Mouse (Mus musculus): ENCODE results near the gene Parp12. TPM values are rescaled to one million over a fixed set of nuclear protein-coding genes. Genes with fewer than 3 reads are reported as not detected.

The Parp12 gene
- polyA plus RNA-seq (2014; fragmentation: Nextera tagmentation; extraction: Ambion mirVana), result 5.2 and 8.9 TPM in 2 replicates

- 2% methylated on average over 97 of the region's 101 CpGs for WGBS (ENCODE audit: insufficient replicate concordance)
- peak; percentile 61 for ATAC-seq (replicated peaks; ENCODE audit: insufficient number of reproducible peaks, low FRiP score, low TSS enrichment)
- H3K4me2 ChIP-seq, result peak within 1 kb of the TSS; percentile 83
- H3K36me3 ChIP-seq (ENCODE audit: control insufficient read depth, insufficient read depth, low read length), result no peaks in the 10 kb centered on the region
- peak within 1 kb of the TSS; percentile 82 for H3K9ac ChIP-seq (ENCODE audit: low read depth, low read length)
- H3K27ac ChIP-seq (ENCODE audit: low read depth, low read length), result no peak within 1 kb of the TSS
- H3K27me3 ChIP-seq (ENCODE audit: control insufficient read depth, insufficient read depth, low read length), result peaks cover 17% of the 10 kb centered on the region
- H3K4me3 ChIP-seq (ENCODE audit: low read depth, low read length), result peak within 1 kb of the TSS; percentile 84
- peaks cover 6% of the 10 kb centered on the region; the same call in 1 of the 2 replicates for H3K4me1 ChIP-seq (ENCODE audit: control insufficient read depth, insufficient read depth, low read length)
- H3K9me3 ChIP-seq (replicated peaks; ENCODE audit: control insufficient read depth, low read length), result no peaks in the 10 kb centered on the region
Observed at GRCm38 (mm10) chr6:39117584-39118455, at the start of gene Parp12. Gene Parp12 (minus strand): TSS chr6:39118349.

GRCm38 (mm10) chr6:39164891-39165290 lies 46.7 kb upstream of the Parp12 start:
- 93% methylated on average over 1 of the region's 1 CpGs for whole genome bisulfite sequencing (ENCODE audit: insufficient replicate concordance)
- Histone ChIP-seq H3K36me3 (ENCODE audit: control insufficient read depth, insufficient read depth, low read length) (no peaks in the 10 kb centered on the region), H3K4me2 (no peak overlapping the region)

GRCm38 (mm10) chr6:39161975-39162374 lies 43.8 kb upstream of the Parp12 start:
- WGBS (ENCODE audit: insufficient replicate concordance), result 86% methylated on average over 6 of the region's 6 CpGs
- H3K36me3 ChIP-seq (ENCODE audit: control insufficient read depth, insufficient read depth, low read length), result no peaks in the 10 kb centered on the region
- no peak overlapping the region for H3K9ac ChIP-seq (ENCODE audit: low read depth, low read length)
- no peak for ATAC-seq (replicated peaks; ENCODE audit: insufficient number of reproducible peaks, low FRiP score, low TSS enrichment)
- no peak overlapping the region for H3K27ac ChIP-seq (ENCODE audit: low read depth, low read length)
- H3K27me3 ChIP-seq (ENCODE audit: control insufficient read depth, insufficient read depth, low read length), result no peaks in the 10 kb centered on the region
- no peak overlapping the region for H3K4me2 ChIP-seq
- H3K4me3 ChIP-seq (ENCODE audit: low read depth, low read length), result no peak overlapping the region
- no peaks in the 10 kb centered on the region for H3K9me3 ChIP-seq (replicated peaks; ENCODE audit: control insufficient read depth, low read length)
- H3K4me1 ChIP-seq (ENCODE audit: control insufficient read depth, insufficient read depth, low read length), result no peaks in the 10 kb centered on the region

More at GRCm38 (mm10) chr6:39164891-39165290, 46.7 kb upstream of the Parp12 start:
- Histone ChIP-seq H3K9me3 (replicated peaks; ENCODE audit: control insufficient read depth, low read length) (no peaks in the 10 kb centered on the region), H3K9ac (ENCODE audit: low read depth, low read length) (no peak overlapping the region), H3K27ac (ENCODE audit: low read depth, low read length) (no peak overlapping the region), H3K27me3 (ENCODE audit: control insufficient read depth, insufficient read depth, low read length) (no peaks in the 10 kb centered on the region), H3K4me3 (ENCODE audit: low read depth, low read length) (no peak overlapping the region), H3K4me1 (ENCODE audit: control insufficient read depth, insufficient read depth, low read length) (no peaks in the 10 kb centered on the region)
- ATAC-seq (replicated peaks; ENCODE audit: insufficient number of reproducible peaks, low FRiP score, low TSS enrichment), result no peak

GRCm38 (mm10) chr6:39146041-39146440 lies 27.9 kb upstream of the Parp12 start:
- Histone ChIP-seq H3K27ac (ENCODE audit: low read depth, low read length) (no peak overlapping the region), H3K27me3 (ENCODE audit: control insufficient read depth, insufficient read depth, low read length) (no peaks in the 10 kb centered on the region), H3K4me2 (no peak overlapping the region), H3K9ac (ENCODE audit: low read depth, low read length) (no peak overlapping the region), H3K9me3 (replicated peaks; ENCODE audit: control insufficient read depth, low read length) (no peaks in the 10 kb centered on the region), H3K4me1 (ENCODE audit: control insufficient read depth, insufficient read depth, low read length) (no peaks in the 10 kb centered on the region), H3K4me3 (ENCODE audit: low read depth, low read length) (no peak overlapping the region), H3K36me3 (ENCODE audit: control insufficient read depth, insufficient read depth, low read length) (peaks cover 28% of the 10 kb centered on the region)
- ATAC-seq (replicated peaks; ENCODE audit: insufficient number of reproducible peaks, low FRiP score, low TSS enrichment), result no peak
- WGBS (ENCODE audit: insufficient replicate concordance), result 63% methylated on average over 6 of the region's 6 CpGs

- Histone ChIP-seq H3K36me3 (ENCODE audit: control insufficient read depth, insufficient read depth, low read length) (0 out of 2 replicates have a peak, but pooled peaks cover 4% of the 10 kb centered on the region), H3K27ac (ENCODE audit: low read depth, low read length) (no peak overlapping the region), H3K4me2 (no peak overlapping the region), H3K4me3 (ENCODE audit: low read depth, low read length) (no peak overlapping the region), H3K9me3 (replicated peaks; ENCODE audit: control insufficient read depth, low read length) (no peaks in the 10 kb centered on the region), H3K9ac (ENCODE audit: low read depth, low read length) (no peak overlapping the region), H3K4me1 (ENCODE audit: control insufficient read depth, insufficient read depth, low read length) (no peaks in the 10 kb centered on the region), H3K27me3 (ENCODE audit: control insufficient read depth, insufficient read depth, low read length) (no peaks in the 10 kb centered on the region)
- WGBS (ENCODE audit: insufficient replicate concordance), result 68% methylated on average over 5 of the region's 5 CpGs
- ATAC-seq (replicated peaks; ENCODE audit: insufficient number of reproducible peaks, low FRiP score, low TSS enrichment), result no peak
Observed at GRCm38 (mm10) chr6:39132556-39132955, 14.4 kb upstream of the Parp12 start.

GRCm38 (mm10) chr6:39131480-39131879 lies 13.3 kb upstream of the Parp12 start:
- H3K4me2 ChIP-seq, result no peak overlapping the region
- no peaks in the 10 kb centered on the region for H3K4me1 ChIP-seq (ENCODE audit: control insufficient read depth, insufficient read depth, low read length)
- H3K27ac ChIP-seq (ENCODE audit: low read depth, low read length), result no peak overlapping the region
- no peak for ATAC-seq (replicated peaks; ENCODE audit: insufficient number of reproducible peaks, low FRiP score, low TSS enrichment)
- no peak overlapping the region for H3K4me3 ChIP-seq (ENCODE audit: low read depth, low read length)
- no peaks in the 10 kb centered on the region for H3K9me3 ChIP-seq (replicated peaks; ENCODE audit: control insufficient read depth, low read length)
- H3K27me3 ChIP-seq (ENCODE audit: control insufficient read depth, insufficient read depth, low read length), result no peaks in the 10 kb centered on the region
- WGBS (ENCODE audit: insufficient replicate concordance), result 46% methylated on average over 4 of the region's 4 CpGs
- H3K36me3 ChIP-seq (ENCODE audit: control insufficient read depth, insufficient read depth, low read length), result 0 out of 2 replicates have a peak, but pooled peaks cover 4% of the 10 kb centered on the region
- H3K9ac ChIP-seq (ENCODE audit: low read depth, low read length), result no peak overlapping the region

GRCm38 (mm10) chr6:39124719-39125118 lies 6.6 kb upstream of the Parp12 start:
- Histone ChIP-seq H3K9me3 (replicated peaks; ENCODE audit: control insufficient read depth, low read length) (no peaks in the 10 kb centered on the region), H3K27ac (ENCODE audit: low read depth, low read length) (no peak overlapping the region), H3K4me1 (ENCODE audit: control insufficient read depth, insufficient read depth, low read length) (no peaks in the 10 kb centered on the region), H3K4me3 (ENCODE audit: low read depth, low read length) (no peak overlapping the region), H3K36me3 (ENCODE audit: control insufficient read depth, insufficient read depth, low read length) (no peaks in the 10 kb centered on the region), H3K9ac (ENCODE audit: low read depth, low read length) (no peak overlapping the region), H3K4me2 (no peak overlapping the region), H3K27me3 (ENCODE audit: control insufficient read depth, insufficient read depth, low read length) (no peaks in the 10 kb centered on the region)
- no peak for ATAC-seq (replicated peaks; ENCODE audit: insufficient number of reproducible peaks, low FRiP score, low TSS enrichment)

- Histone ChIP-seq H3K36me3 (ENCODE audit: control insufficient read depth, insufficient read depth, low read length) (no peaks in the 10 kb centered on the region), H3K4me1 (ENCODE audit: control insufficient read depth, insufficient read depth, low read length) (peaks cover 6% of the 10 kb centered on the region; the same call in 1 of the 2 replicates), H3K9me3 (replicated peaks; ENCODE audit: control insufficient read depth, low read length) (no peaks in the 10 kb centered on the region), H3K4me2 (no peak overlapping the region), H3K27me3 (ENCODE audit: control insufficient read depth, insufficient read depth, low read length) (peaks cover 17% of the 10 kb centered on the region), H3K9ac (ENCODE audit: low read depth, low read length) (no peak overlapping the region), H3K27ac (ENCODE audit: low read depth, low read length) (no peak overlapping the region), H3K4me3 (ENCODE audit: low read depth, low read length) (no peak overlapping the region)
- 58% methylated on average over 3 of the region's 3 CpGs for WGBS (ENCODE audit: insufficient replicate concordance)
- ATAC-seq (replicated peaks; ENCODE audit: insufficient number of reproducible peaks, low FRiP score, low TSS enrichment), result no peak
Observed at GRCm38 (mm10) chr6:39120685-39121084, 2.5 kb upstream of the Parp12 start.

Measured in heart, embryonic 11.5 days (tissue).